Mouse (Mus musculus): Measurements from ENCODE around the gene Socs2.
A peak's percentile ranks its signal among the peaks of the same experiment; 100 is the strongest.

The Socs2 gene

GRCm38 (mm10) chr10:95416685-95417495, at the start of gene Socs2:
TSS of gene Socs2 (minus strand) at chr10:95417180.
- DNase-seq (ENCODE audit: extremely low spot score), result peak; percentile 92

GRCm38 (mm10) chr10:95465485-95465896, 48.5 kb upstream of the Socs2 start:
- DNase-seq (ENCODE audit: extremely low spot score), result no peak

DNA sequence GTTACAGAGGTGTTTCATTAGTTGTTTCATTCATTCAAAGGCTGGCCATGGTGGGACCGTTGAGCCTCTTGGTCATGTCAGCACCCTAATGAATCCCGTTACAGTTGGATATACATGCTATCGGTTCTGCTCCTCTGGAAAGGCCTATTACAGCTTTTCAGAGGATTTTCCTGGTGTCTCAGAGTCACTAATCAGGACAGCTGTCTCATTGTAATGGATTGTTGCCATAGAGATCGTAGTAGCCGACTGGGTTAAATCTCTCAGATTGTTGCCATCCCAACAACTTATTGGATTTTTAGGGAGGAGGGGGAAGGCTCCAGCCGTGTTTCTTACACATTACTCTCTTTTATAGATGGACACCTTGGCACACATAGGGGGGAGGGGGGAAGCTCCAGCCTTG, 47.5 kb upstream of the Socs2 start:
- DNase-seq (ENCODE audit: extremely low spot score), result no peak

DNA sequence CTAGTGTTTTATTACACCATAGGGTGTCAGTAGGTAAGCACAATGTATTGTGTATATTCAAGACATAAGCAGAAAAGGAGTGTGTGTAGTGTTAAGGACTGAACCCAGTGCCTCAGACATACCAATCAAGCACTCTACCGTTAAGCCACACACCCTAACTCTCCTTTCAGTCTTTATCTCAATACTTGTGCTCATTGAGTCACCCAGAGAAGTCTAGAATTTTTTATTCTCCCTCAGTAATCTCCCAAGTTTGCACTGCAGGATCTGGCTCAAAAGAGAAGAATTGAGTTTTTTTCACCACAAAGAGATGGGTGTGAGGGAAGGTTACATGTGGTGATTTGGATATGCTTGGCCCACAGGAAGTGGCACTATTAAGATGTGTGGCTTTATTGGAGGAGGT, 45.3 kb upstream of the Socs2 start:
- DNase-seq (ENCODE audit: extremely low spot score), result no peak

DNA sequence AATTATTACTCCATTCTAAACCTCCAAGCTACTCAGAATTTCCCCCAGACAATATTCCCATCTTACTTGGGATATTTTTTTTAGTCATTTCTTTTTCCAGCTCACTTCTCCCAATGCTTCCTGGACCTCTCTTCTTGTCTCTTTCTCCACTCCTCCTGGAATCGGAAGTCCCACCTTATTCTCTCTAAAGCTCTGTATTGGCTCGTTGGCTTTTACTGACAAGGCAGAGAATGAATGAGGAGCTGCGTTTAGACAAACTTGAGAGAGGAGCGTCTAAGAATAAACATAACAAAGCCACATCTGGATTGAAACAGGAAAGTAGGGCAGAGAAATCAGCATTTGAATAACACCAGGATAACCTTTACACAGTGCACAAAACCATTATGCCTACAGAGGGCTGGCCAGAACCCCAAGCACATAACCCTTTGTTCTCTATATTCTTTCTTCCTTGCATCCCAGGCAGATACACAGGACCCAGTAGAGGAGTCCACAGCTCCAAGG, 44.1 kb upstream of the Socs2 start:
- no peak for DNase-seq (ENCODE audit: extremely low spot score)

DNA sequence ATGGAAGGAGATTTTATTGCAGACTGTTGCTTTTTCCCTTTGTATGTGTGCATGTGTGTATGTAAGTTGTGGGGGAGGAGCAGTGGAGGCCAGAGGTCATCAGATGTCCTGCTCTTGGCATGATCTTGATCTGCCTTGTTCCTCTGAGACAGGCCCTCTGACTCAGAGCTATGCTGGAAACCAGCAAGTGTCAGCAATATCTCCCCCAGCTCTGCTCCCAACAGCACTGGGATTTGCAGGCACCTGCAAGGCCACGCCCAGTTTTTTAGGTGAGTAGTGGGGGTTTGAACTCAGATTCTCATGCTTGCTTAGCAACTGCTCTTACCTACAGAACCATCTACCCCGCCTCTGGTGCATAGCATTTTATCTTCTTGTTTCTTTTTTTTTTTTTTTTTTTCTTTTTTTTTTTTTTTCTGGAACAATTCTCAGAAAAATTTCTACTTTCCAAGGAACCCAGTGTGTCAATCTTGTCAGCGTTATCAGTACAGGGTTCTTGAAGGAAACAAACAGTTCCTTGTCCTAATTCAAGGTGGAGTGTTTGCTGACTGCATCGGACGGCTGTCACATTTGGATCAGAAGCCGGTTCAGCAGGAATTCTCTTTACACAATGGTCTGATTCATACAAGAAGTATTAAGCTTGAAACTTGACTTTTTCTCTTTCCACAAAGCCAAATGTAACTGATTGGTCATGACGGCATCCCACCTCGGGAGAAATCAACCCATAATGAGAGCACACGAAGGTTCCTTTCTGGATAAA, 41.2 kb upstream of the Socs2 start:
- no peak for DNase-seq (ENCODE audit: extremely low spot score)

DNA sequence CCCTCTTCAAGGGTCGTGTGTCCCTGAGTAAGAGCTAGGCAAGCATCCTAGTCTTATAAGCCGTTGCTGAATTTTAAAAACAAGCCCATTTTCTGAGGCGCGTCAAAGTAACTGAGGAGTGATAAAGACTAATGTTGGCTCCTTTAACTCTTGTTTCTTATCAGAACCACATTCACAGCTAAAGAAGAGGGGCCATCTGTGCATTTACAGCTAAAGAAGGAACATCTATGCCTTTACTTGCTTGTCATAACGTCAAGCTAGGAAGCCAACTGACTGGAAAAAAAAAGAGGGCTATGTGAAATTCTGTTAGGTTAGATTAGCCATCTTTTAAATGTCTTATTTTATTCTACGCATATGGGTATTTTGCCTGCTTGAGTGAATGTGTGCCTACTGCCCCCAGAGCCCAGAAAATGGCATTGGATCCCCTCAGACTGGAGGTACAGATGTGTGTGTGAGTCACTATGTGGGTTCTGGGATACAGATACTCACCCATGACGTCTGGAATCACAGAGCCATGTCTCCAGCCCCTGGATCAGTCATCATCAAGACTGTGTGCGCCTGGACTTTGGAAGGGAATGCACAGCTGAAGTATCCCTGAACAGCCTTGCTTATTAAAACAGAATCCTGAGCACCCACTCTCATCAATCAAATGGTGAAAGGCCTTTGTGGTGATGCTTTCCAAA, 40.5 kb upstream of the Socs2 start:
- no peak for DNase-seq (ENCODE audit: extremely low spot score)

DNA sequence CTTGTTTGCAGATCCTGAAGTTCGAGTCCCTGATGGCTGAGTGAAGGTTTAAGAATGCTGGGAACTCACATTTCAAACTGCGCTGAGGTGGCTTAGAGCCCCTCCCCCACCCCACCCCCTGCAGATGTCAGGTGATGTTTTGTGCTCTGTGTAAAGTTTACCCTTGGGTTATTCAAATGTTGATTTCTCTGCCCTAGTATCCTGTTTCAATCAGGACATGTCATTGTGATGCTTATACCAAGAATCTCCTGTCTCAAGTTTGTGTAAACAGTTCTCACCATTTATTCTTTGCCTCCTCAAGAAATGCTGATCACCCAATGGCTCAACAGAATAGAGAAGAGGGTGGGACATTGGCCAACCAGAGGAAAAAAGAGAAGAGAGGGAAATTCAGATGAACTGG, 39.1 kb upstream of the Socs2 start:
- no peak for DNase-seq (ENCODE audit: extremely low spot score)

- DNase-seq (ENCODE audit: extremely low spot score), result no peak
These were observed 36.3 kb upstream of the Socs2 start for GRCm38 (mm10) chr10:95453282-95453681.

GRCm38 (mm10) chr10:95449033-95449432, 32.1 kb upstream of the Socs2 start:
- DNase-seq (ENCODE audit: extremely low spot score), result no peak

GRCm38 (mm10) chr10:95447954-95448353, 31.0 kb upstream of the Socs2 start:
- DNase-seq (ENCODE audit: extremely low spot score), result no peak

DNA sequence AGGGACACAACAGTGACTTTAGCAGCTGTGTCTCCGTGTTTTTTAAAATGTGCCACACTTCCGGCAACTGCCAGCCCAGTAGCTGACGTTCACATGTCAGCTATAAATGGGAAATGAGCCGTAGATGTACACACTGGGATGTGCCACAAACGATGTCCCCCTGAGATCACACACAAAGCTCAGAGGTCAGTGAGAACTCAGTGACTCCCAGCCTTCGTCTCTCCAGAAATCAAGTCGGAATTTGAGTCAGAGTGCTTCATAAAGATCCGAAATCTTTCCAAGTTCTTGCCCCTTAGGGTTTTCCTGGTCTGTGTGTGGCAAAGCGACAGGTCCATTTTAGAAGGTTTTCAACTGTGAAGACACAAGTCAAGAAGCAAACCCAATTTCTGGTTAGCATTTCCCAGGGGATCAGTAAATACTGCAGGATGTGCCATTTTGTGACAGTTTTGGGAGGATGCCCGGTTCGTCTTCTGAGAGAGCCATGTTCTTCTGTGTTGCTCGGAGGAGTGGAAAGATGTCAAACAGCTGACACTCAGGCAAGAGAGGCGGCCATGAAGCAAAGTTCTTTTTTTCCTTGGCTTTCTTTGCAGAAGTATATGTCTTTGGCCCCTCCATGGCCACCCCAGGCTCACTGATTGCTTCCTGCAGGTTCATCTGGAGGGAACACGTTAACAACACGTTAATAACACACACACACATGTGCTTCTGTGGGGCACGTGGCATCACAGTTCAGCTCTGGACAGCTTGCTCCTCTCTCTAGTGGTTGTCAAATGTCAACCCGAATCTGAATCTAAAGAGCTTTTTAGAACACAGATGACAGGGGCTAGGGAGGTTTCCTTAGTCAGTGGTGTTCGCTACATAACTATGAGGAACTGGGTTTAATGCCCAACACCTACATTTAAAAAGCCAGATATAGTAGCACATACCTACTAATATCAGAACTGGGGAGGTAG, 28.4 kb upstream of the Socs2 start:
- no peak for DNase-seq (ENCODE audit: extremely low spot score)

- DNase-seq (ENCODE audit: extremely low spot score), result no peak
These were observed 25.4 kb upstream of the Socs2 start for GRCm38 (mm10) chr10:95442334-95442733.

DNA sequence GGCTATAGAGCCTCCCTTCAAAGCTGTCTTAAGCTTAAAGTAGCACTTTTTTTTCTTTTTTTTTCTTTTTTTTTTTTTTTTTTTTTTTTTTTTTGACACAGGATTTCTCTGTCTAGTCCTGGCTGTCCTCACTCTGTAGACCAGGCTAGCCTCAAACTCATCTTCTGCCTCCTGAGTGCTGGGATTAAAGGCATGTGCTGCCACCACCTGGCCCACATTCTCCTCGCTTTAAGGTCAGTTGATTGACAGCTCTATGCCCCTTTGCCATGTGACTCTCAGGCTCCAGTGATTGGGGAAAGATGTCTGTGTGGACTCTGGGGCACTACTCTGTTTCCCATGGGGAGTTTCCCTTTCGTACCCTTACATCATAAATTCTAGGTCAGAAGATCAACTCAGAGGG, 23.6 kb upstream of the Socs2 start:
- DNase-seq (ENCODE audit: extremely low spot score), result no peak

DNA sequence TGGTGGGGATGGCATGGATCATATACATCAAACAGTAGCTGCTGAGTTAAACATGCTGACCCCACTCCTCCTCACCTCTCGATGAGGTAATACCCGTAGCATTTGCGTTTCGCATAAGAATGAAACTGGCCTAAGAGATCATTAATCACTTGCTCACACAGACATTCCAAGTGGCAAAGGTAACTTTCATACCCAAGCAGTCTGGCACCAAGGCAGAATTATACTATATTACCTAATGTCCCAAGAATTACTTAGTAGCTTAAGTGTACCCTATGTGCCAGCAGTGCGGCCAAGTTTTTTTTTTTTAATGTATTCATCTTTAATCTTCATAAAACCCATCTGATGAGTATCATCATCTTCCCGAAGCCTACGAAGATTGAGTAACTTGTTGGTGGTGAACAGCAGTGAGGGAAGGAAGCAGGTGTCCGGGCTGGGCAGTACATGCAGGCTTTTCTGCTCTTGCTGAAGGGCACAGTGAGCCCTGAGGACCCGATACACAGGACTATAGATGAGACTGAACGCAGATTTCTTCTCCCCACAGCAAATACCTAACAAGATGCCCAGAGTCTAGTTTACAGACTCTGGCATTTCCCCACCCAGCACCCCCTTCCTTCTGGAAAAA, 22.8 kb upstream of the Socs2 start:
- no peak for DNase-seq (ENCODE audit: extremely low spot score)

DNA sequence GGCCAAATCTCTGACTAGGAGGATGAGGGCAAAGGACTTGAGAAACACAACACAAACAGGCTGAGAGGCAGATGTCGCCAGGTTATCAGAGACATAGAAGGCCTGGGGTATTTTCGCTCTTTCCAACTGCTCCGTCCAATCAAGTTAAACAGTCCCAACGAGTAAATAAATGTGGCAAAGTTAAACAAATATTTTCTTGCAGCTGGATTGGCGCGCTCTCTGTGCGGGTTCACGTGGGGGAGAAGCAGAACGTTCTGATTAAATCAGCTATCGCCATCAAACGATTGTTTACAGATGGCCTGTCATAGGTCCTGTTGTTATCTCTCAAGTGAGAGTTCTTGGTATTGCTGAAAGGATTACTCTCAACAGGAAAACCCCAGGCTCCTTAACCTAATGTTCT, 22.0 kb upstream of the Socs2 start:
- no peak for DNase-seq (ENCODE audit: extremely low spot score)

DNA sequence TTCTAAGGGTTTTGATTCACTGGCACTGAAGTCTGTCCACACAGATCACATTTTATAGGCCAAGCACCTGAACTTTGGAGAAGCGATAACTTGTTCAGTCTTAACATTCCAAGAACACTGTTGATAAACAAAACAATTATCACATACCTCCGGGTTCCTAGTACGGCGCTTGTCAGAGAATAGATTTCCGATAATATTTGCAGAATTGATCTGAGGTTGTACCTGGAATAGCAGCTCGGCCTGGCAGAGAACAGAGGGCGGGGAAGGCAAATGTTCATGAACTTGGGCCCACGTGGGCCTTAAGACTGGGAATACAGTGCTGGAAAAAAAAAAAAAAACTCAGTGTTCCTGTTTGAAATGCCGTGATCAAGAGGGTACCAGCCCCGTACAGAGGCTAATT, 13.3 kb upstream of the Socs2 start:
- no peak for DNase-seq (ENCODE audit: extremely low spot score)

- no peak for DNase-seq (ENCODE audit: extremely low spot score)
These were observed 12.1 kb upstream of the Socs2 start for GRCm38 (mm10) chr10:95429111-95429510.

DNA sequence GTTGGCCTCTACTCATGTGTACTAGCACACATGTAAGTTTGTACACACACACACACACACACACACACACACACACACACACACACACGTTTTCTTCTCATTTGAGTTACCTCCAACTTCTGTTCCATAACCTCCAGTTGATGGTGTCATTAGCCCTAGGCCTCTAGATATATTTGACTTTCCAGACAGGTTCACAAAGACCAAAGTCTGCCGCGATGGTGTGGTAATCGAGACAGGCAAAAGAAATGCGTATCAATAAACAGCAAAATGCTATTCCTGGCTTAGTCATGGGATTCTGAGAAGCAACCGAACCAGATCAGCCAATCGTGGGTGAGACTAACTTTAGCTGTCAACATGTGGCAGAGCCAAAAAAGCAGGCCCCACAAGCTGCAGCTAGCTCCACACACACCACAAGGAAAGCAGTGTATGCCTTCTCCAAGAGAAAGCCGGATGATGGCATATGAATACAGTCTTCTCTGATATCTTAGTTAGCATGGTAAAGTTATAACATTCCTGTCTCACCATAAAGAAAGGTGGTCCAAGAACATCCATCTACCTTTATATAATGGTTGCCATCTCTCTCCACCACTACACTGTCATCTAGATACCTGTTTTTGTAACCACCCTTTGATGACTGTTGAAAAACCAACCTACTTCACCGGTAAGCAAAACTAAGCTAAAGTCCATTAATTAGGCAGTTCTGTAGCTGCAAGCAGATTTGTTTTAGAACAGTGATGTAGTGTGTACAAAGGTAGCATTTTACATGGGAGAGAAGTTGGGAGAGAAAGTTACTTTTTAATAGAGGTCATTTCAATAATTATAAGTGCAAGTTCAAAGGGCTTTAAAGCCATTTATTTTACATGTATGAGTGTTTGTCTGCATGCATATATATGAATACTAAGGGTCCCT, 9.5 kb upstream of the Socs2 start:
- no peak for DNase-seq (ENCODE audit: extremely low spot score)

DNA sequence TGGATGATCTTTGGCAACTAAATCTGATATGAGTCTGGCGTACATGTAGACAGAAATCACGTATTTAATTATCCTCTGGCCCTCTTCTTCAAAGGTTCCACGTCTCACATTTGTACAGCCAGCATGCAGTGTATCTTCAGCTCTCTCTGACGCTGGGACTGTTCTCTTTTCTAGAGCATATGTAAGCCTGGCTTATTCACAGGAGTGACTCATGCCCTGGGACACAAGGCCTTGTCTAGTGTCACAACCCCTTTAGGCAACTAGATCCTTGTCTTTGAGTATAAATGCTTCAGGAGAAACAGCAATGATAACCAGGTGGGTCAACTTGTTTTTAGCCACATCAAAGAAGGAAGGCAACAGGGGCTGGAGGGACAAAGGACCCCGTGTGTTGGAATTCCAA, 5.7 kb upstream of the Socs2 start:
- DNase-seq (ENCODE audit: extremely low spot score), result no peak

All from embryo, embryonic 9.5 days (tissue).